Mouse (Mus musculus) embryonic facial prominence, embryonic 12.5 days (tissue): ENCODE measurements at regions not wholly inside any gene's neighbourhood (a gene's known extent, or its start where the extent isn't known, plus 50 kb on each side); places are given as distances from the start of the nearest gene placed in this dataset.
"Not testable (repeated sequence)": the region's sequence is repeated elsewhere in the genome, so short reads cannot be mapped to it uniquely, and the experiment has no call there.

Experiments
- ATAC-seq: fragments of 200-750 bp; cut with Nextera tagmentation; 2 replicates; pipeline ENCODE4 v1.8.0; 2017; ENCODE audit not compliant: insufficient number of reproducible peaks, insufficient read depth, low FRiP score, low TSS enrichment
- H3K27ac ChIP-seq: fragments of 300-500 bp; sonication (generic); 2 replicates; pipeline ENCODE4 v1.5.1; 2016; ENCODE audit warnings: mild to moderate bottlenecking
- H3K27me3 ChIP-seq: fragments of 300-500 bp; sonication (generic); 2 replicates; pipeline ENCODE4 v1.6.1; 2016; ENCODE audit warnings: mild to moderate bottlenecking, moderate library complexity
- H3K36me3 ChIP-seq: fragments of 300-500 bp; sonication (generic); 2 replicates; pipeline ENCODE4 v1.6.1; 2016; ENCODE audit warnings: mild to moderate bottlenecking
- H3K4me1 ChIP-seq: fragments of 300-500 bp; sonication (generic); 2 replicates; pipeline ENCODE4 v1.6.1; 2016
- H3K4me2 ChIP-seq: fragments of 300-500 bp; sonication (generic); replicated peaks from 2 replicates; pipeline ENCODE4 v1.6.1; 2016; ENCODE audit warnings: mild to moderate bottlenecking, moderate library complexity
- H3K4me3 ChIP-seq: fragments of 300-500 bp; sonication (generic); 2 replicates; pipeline ENCODE4 v1.5.1; 2016; ENCODE audit warnings: mild to moderate bottlenecking
- H3K9ac ChIP-seq: fragments of 300-500 bp; sonication (generic); 2 replicates; pipeline ENCODE4 v1.6.1; 2016; ENCODE audit warnings: mild to moderate bottlenecking, moderate library complexity
- H3K9me3 ChIP-seq: fragments of 300-500 bp; sonication (generic); 2 replicates; pipeline ENCODE4 v1.6.1; 2016; ENCODE audit warnings: mild to moderate bottlenecking, moderate library complexity
- WGBS: fragments of 180-500 bp; shearing (Covaris S2); methylation state at CpG from one replicate; pipeline ENCODE4 v1.1.7; 2016; 5-methylcytosine and 5-hydroxymethylcytosine counted together

- 91% methylated on average over 11 of the region's 11 CpGs for WGBS
- Histone ChIP-seq H3K36me3 (no peaks in the 10 kb centered on the region), H3K27me3 (no peaks in the 10 kb centered on the region), H3K9me3 (no peaks in the 10 kb centered on the region), H3K9ac (no peak overlapping the region), H3K4me3 (no peak overlapping the region), H3K27ac (no peak overlapping the region), H3K4me1 (no peaks in the 10 kb centered on the region), H3K4me2 (no peak overlapping the region)
- no peak for ATAC-seq
Observed at GRCm38 (mm10) chr12:65426884-65427283, 201.6 kb downstream of the Wdr20rt start.

GRCm38 (mm10) chr12:65428214-65428981 is 203.1 kb downstream of the Wdr20rt start:
- no peaks in the 10 kb centered on the region for H3K9me3 ChIP-seq
- 0 out of 2 replicates have a peak overlapping the region, but pooled peaks have one; percentile 27 for H3K9ac ChIP-seq
- peak overlapping the region; percentile 25 for H3K4me3 ChIP-seq
- peak overlapping the region; percentile 53 for H3K4me2 ChIP-seq
- ATAC-seq = no peak
- no peaks in the 10 kb centered on the region for H3K36me3 ChIP-seq
- H3K4me1 ChIP-seq = no peaks in the 10 kb centered on the region
- no peaks in the 10 kb centered on the region for H3K27me3 ChIP-seq
- 20% methylated on average over 23 of the region's 23 CpGs for WGBS
- peak overlapping the region; percentile 25; the same call in 1 of the 2 replicates for H3K27ac ChIP-seq

- H3K27me3 ChIP-seq = no peaks in the 10 kb centered on the region
- no peaks in the 10 kb centered on the region for H3K9me3 ChIP-seq
- H3K4me1 ChIP-seq = no peaks in the 10 kb centered on the region
- H3K4me3 ChIP-seq = no peak overlapping the region
- H3K9ac ChIP-seq = no peak overlapping the region
- no peaks in the 10 kb centered on the region for H3K36me3 ChIP-seq
- ATAC-seq = no peak
- no peak overlapping the region for H3K27ac ChIP-seq
- H3K4me2 ChIP-seq = no peak overlapping the region
- WGBS = 65% methylated on average over 4 of the region's 4 CpGs
Observed at GRCm38 (mm10) chr12:65450845-65451244, 225.5 kb downstream of the Wdr20rt start.

GRCm38 (mm10) chr12:65455683-65456082 is 230.4 kb downstream of the Wdr20rt start:
- Histone ChIP-seq H3K4me1 (no peaks in the 10 kb centered on the region), H3K4me3 (no peak overlapping the region), H3K9me3 (no peaks in the 10 kb centered on the region), H3K36me3 (no peaks in the 10 kb centered on the region), H3K9ac (no peak overlapping the region), H3K4me2 (no peak overlapping the region), H3K27ac (no peak overlapping the region), H3K27me3 (no peaks in the 10 kb centered on the region)
- 89% methylated on average over 3 of the region's 3 CpGs for WGBS
- ATAC-seq = no peak

GRCm38 (mm10) chr12:65456956-65457355 is 231.6 kb downstream of the Wdr20rt start:
- Histone ChIP-seq H3K9ac (no peak overlapping the region), H3K4me3 (no peak overlapping the region), H3K36me3 (no peaks in the 10 kb centered on the region), H3K9me3 (no peaks in the 10 kb centered on the region), H3K4me2 (no peak overlapping the region), H3K4me1 (no peaks in the 10 kb centered on the region), H3K27ac (no peak overlapping the region), H3K27me3 (no peaks in the 10 kb centered on the region)
- ATAC-seq = no peak
- WGBS = 80% methylated on average over 3 of the region's 3 CpGs

GRCm38 (mm10) chr12:65464246-65464645 is 238.9 kb downstream of the Wdr20rt start:
- Histone ChIP-seq H3K4me3 (no peak overlapping the region), H3K27ac (no peak overlapping the region), H3K36me3 (no peaks in the 10 kb centered on the region), H3K27me3 (no peaks in the 10 kb centered on the region), H3K9ac (no peak overlapping the region), H3K9me3 (no peaks in the 10 kb centered on the region), H3K4me1 (no peaks in the 10 kb centered on the region), H3K4me2 (no peak overlapping the region)
- WGBS = 60% methylated on average over 2 of the region's 2 CpGs
- no peak for ATAC-seq

GRCm38 (mm10) chr12:65478674-65479073 is 253.4 kb downstream of the Wdr20rt start:
- 46% methylated on average over 9 of the region's 9 CpGs for WGBS
- not testable (repeated sequence) for H3K27ac ChIP-seq, H3K27me3 ChIP-seq, H3K4me1 ChIP-seq, H3K9ac ChIP-seq, H3K4me2 ChIP-seq, H3K4me3 ChIP-seq, H3K36me3 ChIP-seq, H3K9me3 ChIP-seq, ATAC-seq

- WGBS = 73% methylated on average over 4 of the region's 4 CpGs
- Histone ChIP-seq H3K4me1 (no peaks in the 10 kb centered on the region), H3K9me3 (no peaks in the 10 kb centered on the region), H3K4me3 (no peak overlapping the region), H3K36me3 (no peaks in the 10 kb centered on the region), H3K27me3 (no peaks in the 10 kb centered on the region), H3K9ac (no peak overlapping the region), H3K27ac (no peak overlapping the region), H3K4me2 (no peak overlapping the region)
- no peak for ATAC-seq
Observed at GRCm38 (mm10) chr12:65480829-65481228, 255.5 kb downstream of the Wdr20rt start.

GRCm38 (mm10) chr12:65491092-65491491 is 265.8 kb downstream of the Wdr20rt start:
- Histone ChIP-seq H3K27me3 (no peaks in the 10 kb centered on the region), H3K27ac (no peak overlapping the region), H3K9me3 (no peaks in the 10 kb centered on the region), H3K4me2 (no peak overlapping the region), H3K4me3 (no peak overlapping the region), H3K36me3 (no peaks in the 10 kb centered on the region), H3K4me1 (no peaks in the 10 kb centered on the region), H3K9ac (no peak overlapping the region)
- ATAC-seq = no peak
- WGBS = 88% methylated on average over 2 of the region's 2 CpGs

GRCm38 (mm10) chr12:65494388-65495030 is 269.2 kb downstream of the Wdr20rt start:
- Histone ChIP-seq H3K9me3 (no peaks in the 10 kb centered on the region), H3K27me3 (no peaks in the 10 kb centered on the region), H3K4me2 (no peak overlapping the region), H3K4me1 (no peaks in the 10 kb centered on the region), H3K4me3 (no peak overlapping the region), H3K27ac (no peak overlapping the region), H3K36me3 (no peaks in the 10 kb centered on the region), H3K9ac (no peak overlapping the region)
- ATAC-seq = no peak
- WGBS = 82% methylated on average over 5 of the region's 5 CpGs

- no peaks in the 10 kb centered on the region for H3K36me3 ChIP-seq
- H3K27ac ChIP-seq = no peak overlapping the region
- no peaks in the 10 kb centered on the region for H3K4me1 ChIP-seq
- H3K27me3 ChIP-seq = no peaks in the 10 kb centered on the region
- no peak for ATAC-seq
- no peak overlapping the region for H3K4me3 ChIP-seq
- H3K4me2 ChIP-seq = no peak overlapping the region
- H3K9me3 ChIP-seq = no peaks in the 10 kb centered on the region
- WGBS = 74% methylated on average over 6 of the region's 6 CpGs
- H3K9ac ChIP-seq = no peak overlapping the region
Observed at GRCm38 (mm10) chr12:65496613-65497012, 271.3 kb downstream of the Wdr20rt start.

- Histone ChIP-seq H3K4me3 (no peak overlapping the region), H3K9me3 (no peaks in the 10 kb centered on the region), H3K27ac (no peak overlapping the region), H3K4me2 (no peak overlapping the region), H3K36me3 (no peaks in the 10 kb centered on the region), H3K27me3 (no peaks in the 10 kb centered on the region), H3K9ac (no peak overlapping the region), H3K4me1 (no peaks in the 10 kb centered on the region)
- WGBS = 80% methylated on average over 6 of the region's 6 CpGs
- ATAC-seq = no peak
Observed at GRCm38 (mm10) chr12:65497602-65498001, 272.3 kb downstream of the Wdr20rt start.
